Mouse (Mus musculus): ENCODE data around the gene Plekhh2. TPM values are rescaled to one million over a fixed set of nuclear protein-coding genes. Genes with fewer than 3 reads are reported as not detected.

Gene Plekhh2
- polyA plus RNA-seq, 1 experiment from 2014 or later, result 3.4 TPM

DNA sequence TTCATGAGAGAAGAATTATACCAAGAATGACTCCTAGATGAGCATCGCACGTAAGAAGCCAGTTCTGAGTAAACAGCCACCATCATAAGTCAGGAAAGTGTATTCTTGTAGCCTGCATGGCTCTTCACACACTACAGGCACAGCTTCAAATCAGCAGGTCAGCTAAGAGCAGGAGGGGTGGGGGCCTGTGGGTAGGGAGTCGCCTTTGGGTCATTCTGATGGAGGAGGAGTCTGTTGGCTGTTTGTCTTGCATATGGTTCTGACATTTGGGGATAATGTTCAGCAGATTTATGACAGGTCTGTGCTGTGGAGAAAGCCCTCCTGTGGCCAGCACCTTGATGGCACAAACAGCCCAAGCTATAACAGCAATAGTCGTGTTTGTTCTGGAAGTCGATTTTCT lies 144.5 kb downstream of the Plekhh2 start:
- no peak overlapping the region for H3K4me3 ChIP-seq (replicated peaks; ENCODE audit: low read depth, low read length)
- peak overlapping the region; percentile 60 for H3K27ac ChIP-seq (replicated peaks; ENCODE audit: low read depth, low read length)
- H3K36me3 ChIP-seq (ENCODE audit: control insufficient read depth, insufficient read depth, low read length), result no peaks in the 10 kb centered on the region; the same call in 1 of the 2 replicates
- no peak overlapping the region; the same call in 1 of the 2 replicates for H3K9ac ChIP-seq (replicated peaks; ENCODE audit: low read length)
- H3K4me2 ChIP-seq (ENCODE audit: low read length), result no peak overlapping the region
- H3K4me1 ChIP-seq (ENCODE audit: control insufficient read depth, insufficient read depth, low read length), result peaks cover 10% of the 10 kb centered on the region
- no peak for DNase-seq
- ATAC-seq (ENCODE audit: low FRiP score, low TSS enrichment), result no peak
- H3K27me3 ChIP-seq (ENCODE audit: control insufficient read depth, insufficient read depth, low read length), result no peaks in the 10 kb centered on the region
- 70% methylated on average over 5 of the region's 5 CpGs for WGBS
- H3K9me3 ChIP-seq (ENCODE audit: control insufficient read depth, low read length), result no peaks in the 10 kb centered on the region

DNA sequence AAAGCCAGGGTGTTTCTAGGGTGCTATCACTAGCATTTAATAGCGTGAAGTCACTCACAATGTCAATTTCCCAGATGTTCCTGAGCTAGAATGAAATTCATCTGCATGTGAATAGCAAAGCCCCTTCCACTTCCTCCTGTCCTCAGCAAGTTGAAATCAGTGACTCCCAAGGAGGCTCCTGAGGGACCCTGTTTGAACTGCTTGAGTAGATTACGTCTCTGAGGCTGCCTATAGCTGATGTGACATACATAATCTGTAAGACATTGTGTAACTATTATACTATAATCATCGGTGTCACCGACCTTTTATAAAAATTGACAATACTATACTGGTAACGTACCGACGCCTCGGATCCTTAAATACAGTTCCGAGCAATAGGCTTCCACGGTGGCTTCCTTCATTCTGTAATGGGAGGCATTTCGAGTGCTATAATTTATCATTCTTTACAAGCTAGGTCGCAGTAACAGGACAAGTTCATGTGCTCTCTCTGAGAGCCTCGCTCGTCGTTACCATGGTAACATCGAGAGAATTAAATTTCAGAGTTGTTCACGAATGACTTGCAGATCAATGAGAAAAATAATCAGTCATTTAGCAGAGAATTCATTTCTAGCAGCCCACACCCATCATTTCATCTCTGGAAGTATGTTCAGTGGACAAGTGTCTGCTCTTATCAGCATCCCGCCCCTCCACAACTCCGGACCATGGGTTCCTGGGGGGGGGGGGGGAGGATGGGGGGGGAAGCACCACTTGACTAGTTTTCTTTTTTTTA lies 145.1 kb downstream of the Plekhh2 start:
- no peaks in the 10 kb centered on the region for H3K27me3 ChIP-seq (ENCODE audit: control insufficient read depth, insufficient read depth, low read length)
- H3K27ac ChIP-seq (replicated peaks; ENCODE audit: low read depth, low read length), result peak overlapping the region; percentile 60
- ATAC-seq (ENCODE audit: low FRiP score, low TSS enrichment), result peak; percentile 50; the same call in 1 of the 2 replicates
- H3K9ac ChIP-seq (replicated peaks; ENCODE audit: low read length), result no peak overlapping the region
- 54% methylated on average over 19 of the region's 19 CpGs for WGBS
- H3K4me1 ChIP-seq (ENCODE audit: control insufficient read depth, insufficient read depth, low read length), result peaks cover 10% of the 10 kb centered on the region
- H3K9me3 ChIP-seq (ENCODE audit: control insufficient read depth, low read length), result no peaks in the 10 kb centered on the region
- no peak overlapping the region for H3K4me3 ChIP-seq (replicated peaks; ENCODE audit: low read depth, low read length)
- H3K36me3 ChIP-seq (ENCODE audit: control insufficient read depth, insufficient read depth, low read length), result no peaks in the 10 kb centered on the region; the same call in 1 of the 2 replicates
- DNase-seq, result peak; percentile 77
- 0 out of 2 replicates have a peak overlapping the region, but pooled peaks have one; percentile 0 for H3K4me2 ChIP-seq (ENCODE audit: low read length)

DNA sequence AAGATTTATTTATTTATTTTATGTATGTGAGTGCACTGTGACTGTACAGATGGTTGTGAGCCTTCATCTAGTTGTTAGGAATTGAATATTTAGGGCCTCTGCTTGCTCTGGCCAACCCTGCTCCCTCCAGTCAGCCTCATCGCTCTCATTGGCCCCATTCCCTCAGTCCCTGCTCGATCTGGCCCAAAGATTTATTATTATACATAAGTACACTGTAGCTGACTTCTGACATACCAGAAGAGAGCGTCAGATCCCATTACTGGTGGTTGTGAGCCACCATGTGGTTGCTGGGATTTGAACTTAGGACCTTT lies 145.7 kb downstream of the Plekhh2 start:
- peak; percentile 6; the same call in 1 of the 2 replicates for ATAC-seq (ENCODE audit: low FRiP score, low TSS enrichment)
- 0 out of 2 replicates have a peak overlapping the region, but pooled peaks have one; percentile 20 for H3K27ac ChIP-seq (replicated peaks; ENCODE audit: low read depth, low read length)

DNA sequence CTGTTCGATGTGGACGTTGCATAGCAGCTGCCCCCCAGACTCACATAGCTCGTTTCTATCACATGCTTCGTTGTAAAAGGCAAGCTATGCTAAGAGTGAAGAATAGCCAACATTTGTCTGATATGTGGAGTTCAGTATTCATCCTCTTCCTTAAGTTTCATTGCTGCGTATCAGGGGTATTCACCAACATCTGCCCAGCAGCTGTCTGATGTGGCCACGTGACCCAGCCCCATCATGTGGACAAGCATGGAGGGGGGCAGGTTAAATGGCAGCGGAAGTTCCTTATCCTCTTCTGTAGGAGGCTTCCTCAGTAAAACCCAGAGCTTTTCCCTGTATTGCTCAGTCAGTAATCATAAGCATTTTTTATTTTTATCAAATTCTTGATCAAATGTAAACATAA lies 146.1 kb downstream of the Plekhh2 start:
- ATAC-seq (ENCODE audit: low FRiP score, low TSS enrichment) (no peak; the same call in 1 of the 2 replicates), DNase-seq (no peak)
- no peak overlapping the region for H3K4me2 ChIP-seq (ENCODE audit: low read length)
- no peak overlapping the region for H3K9ac ChIP-seq (replicated peaks; ENCODE audit: low read length)
- H3K36me3 ChIP-seq (ENCODE audit: control insufficient read depth, insufficient read depth, low read length), result no peaks in the 10 kb centered on the region; the same call in 1 of the 2 replicates
- no peaks in the 10 kb centered on the region for H3K27me3 ChIP-seq (ENCODE audit: control insufficient read depth, insufficient read depth, low read length)
- H3K27ac ChIP-seq (replicated peaks; ENCODE audit: low read depth, low read length), result 0 out of 2 replicates have a peak overlapping the region, but pooled peaks have one; percentile 20
- no peaks in the 10 kb centered on the region for H3K9me3 ChIP-seq (ENCODE audit: control insufficient read depth, low read length)
- H3K4me3 ChIP-seq (replicated peaks; ENCODE audit: low read depth, low read length), result no peak overlapping the region
- 88% methylated on average over 7 of the region's 7 CpGs for WGBS
- H3K4me1 ChIP-seq (ENCODE audit: control insufficient read depth, insufficient read depth, low read length), result peaks cover 10% of the 10 kb centered on the region

More for the DNA sequence above, 145.7 kb downstream of the Plekhh2 start:
- Histone ChIP-seq H3K27me3 (ENCODE audit: control insufficient read depth, insufficient read depth, low read length) (no peaks in the 10 kb centered on the region), H3K9me3 (ENCODE audit: control insufficient read depth, low read length) (no peaks in the 10 kb centered on the region), H3K9ac (replicated peaks; ENCODE audit: low read length) (no peak overlapping the region), H3K4me2 (ENCODE audit: low read length) (0 out of 2 replicates have a peak overlapping the region, but pooled peaks have one; percentile 0), H3K4me1 (ENCODE audit: control insufficient read depth, insufficient read depth, low read length) (peaks cover 10% of the 10 kb centered on the region), H3K4me3 (replicated peaks; ENCODE audit: low read depth, low read length) (no peak overlapping the region), H3K36me3 (ENCODE audit: control insufficient read depth, insufficient read depth, low read length) (no peaks in the 10 kb centered on the region; the same call in 1 of the 2 replicates)
- WGBS, result 85% methylated on average over 3 of the region's 3 CpGs
- no peak for DNase-seq

DNA sequence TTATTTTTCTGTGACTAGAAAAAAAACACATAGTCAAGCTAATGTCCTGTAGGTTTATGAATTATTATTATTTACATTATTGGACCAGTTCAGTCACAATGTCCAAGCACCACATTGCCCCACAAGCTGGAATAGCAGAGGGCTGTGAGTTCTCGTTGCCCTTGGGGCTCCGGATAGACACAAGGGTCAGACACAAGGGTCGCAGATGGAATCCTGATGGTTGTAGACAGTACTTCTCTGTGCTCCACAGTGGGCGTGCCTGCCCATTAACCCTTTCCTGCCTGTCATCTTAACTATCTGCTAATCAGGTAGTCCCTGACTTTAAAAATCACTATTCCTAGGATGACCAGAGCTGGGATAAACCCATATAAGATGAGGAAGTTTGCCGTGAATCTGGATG lies 146.5 kb downstream of the Plekhh2 start:
- no peak overlapping the region for H3K27ac ChIP-seq (replicated peaks; ENCODE audit: low read depth, low read length)
- peaks cover 10% of the 10 kb centered on the region for H3K4me1 ChIP-seq (ENCODE audit: control insufficient read depth, insufficient read depth, low read length)
- no peak for ATAC-seq (ENCODE audit: low FRiP score, low TSS enrichment)
- WGBS, result 57% methylated on average over 5 of the region's 5 CpGs
- no peak overlapping the region for H3K9ac ChIP-seq (replicated peaks; ENCODE audit: low read length)
- H3K4me2 ChIP-seq (ENCODE audit: low read length), result no peak overlapping the region
- DNase-seq, result no peak
- no peaks in the 10 kb centered on the region for H3K9me3 ChIP-seq (ENCODE audit: control insufficient read depth, low read length)
- H3K36me3 ChIP-seq (ENCODE audit: control insufficient read depth, insufficient read depth, low read length), result no peaks in the 10 kb centered on the region; the same call in 1 of the 2 replicates
- H3K27me3 ChIP-seq (ENCODE audit: control insufficient read depth, insufficient read depth, low read length), result no peaks in the 10 kb centered on the region
- no peak overlapping the region for H3K4me3 ChIP-seq (replicated peaks; ENCODE audit: low read depth, low read length)

GRCm38 (mm10) chr17:84658951-84659350 lies 147.3 kb downstream of the Plekhh2 start:
- no peak overlapping the region for H3K27ac ChIP-seq (replicated peaks; ENCODE audit: low read depth, low read length)
- no peak for ATAC-seq (ENCODE audit: low FRiP score, low TSS enrichment)
- WGBS, result 84% methylated on average over 8 of the region's 8 CpGs
- no peaks in the 10 kb centered on the region for H3K36me3 ChIP-seq (ENCODE audit: control insufficient read depth, insufficient read depth, low read length)
- no peak overlapping the region for H3K9ac ChIP-seq (replicated peaks; ENCODE audit: low read length)
- H3K4me1 ChIP-seq (ENCODE audit: control insufficient read depth, insufficient read depth, low read length), result peaks cover 10% of the 10 kb centered on the region
- no peaks in the 10 kb centered on the region for H3K9me3 ChIP-seq (ENCODE audit: control insufficient read depth, low read length)
- no peak for DNase-seq
- H3K4me2 ChIP-seq (ENCODE audit: low read length), result no peak overlapping the region
- no peaks in the 10 kb centered on the region for H3K27me3 ChIP-seq (ENCODE audit: control insufficient read depth, insufficient read depth, low read length)
- H3K4me3 ChIP-seq (replicated peaks; ENCODE audit: low read depth, low read length), result no peak overlapping the region

DNA sequence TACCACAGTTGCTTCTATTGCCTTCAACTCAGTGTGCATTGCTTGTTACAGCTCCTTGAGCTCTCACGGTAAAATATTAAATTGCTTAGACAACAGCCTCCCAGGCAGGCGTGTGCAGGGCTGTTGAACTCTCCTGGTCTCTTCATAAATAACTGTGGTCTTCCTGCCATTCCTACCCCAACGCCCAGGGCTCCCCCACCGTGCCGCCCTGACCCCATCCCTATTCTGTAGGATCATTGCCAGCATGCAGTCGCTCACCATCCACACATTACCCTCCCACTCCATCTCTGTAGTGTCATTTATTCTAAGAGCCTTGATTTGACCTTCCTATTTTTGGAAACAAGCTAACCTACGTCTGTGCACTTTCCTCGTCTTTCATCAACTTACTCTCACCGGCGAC lies 153.4 kb downstream of the Plekhh2 start:
- 76% methylated on average over 10 of the region's 10 CpGs for WGBS

GRCm38 (mm10) chr17:84665691-84666090 lies 154.0 kb downstream of the Plekhh2 start:
- DNase-seq (no peak), ATAC-seq (ENCODE audit: low FRiP score, low TSS enrichment) (no peak)
- no peaks in the 10 kb centered on the region for H3K4me1 ChIP-seq (ENCODE audit: control insufficient read depth, insufficient read depth, low read length)
- H3K27me3 ChIP-seq (ENCODE audit: control insufficient read depth, insufficient read depth, low read length), result no peaks in the 10 kb centered on the region
- WGBS, result 54% methylated on average over 9 of the region's 9 CpGs
- H3K36me3 ChIP-seq (ENCODE audit: control insufficient read depth, insufficient read depth, low read length), result no peaks in the 10 kb centered on the region
- H3K9ac ChIP-seq (replicated peaks; ENCODE audit: low read length), result no peak overlapping the region
- no peak overlapping the region for H3K4me2 ChIP-seq (ENCODE audit: low read length)
- no peaks in the 10 kb centered on the region for H3K9me3 ChIP-seq (ENCODE audit: control insufficient read depth, low read length)
- H3K27ac ChIP-seq (replicated peaks; ENCODE audit: low read depth, low read length), result no peak overlapping the region
- H3K4me3 ChIP-seq (replicated peaks; ENCODE audit: low read depth, low read length), result no peak overlapping the region

More for the DNA sequence above, 153.4 kb downstream of the Plekhh2 start:
- no peaks in the 10 kb centered on the region for H3K36me3 ChIP-seq (ENCODE audit: control insufficient read depth, insufficient read depth, low read length)
- H3K9me3 ChIP-seq (ENCODE audit: control insufficient read depth, low read length), result no peaks in the 10 kb centered on the region
- no peaks in the 10 kb centered on the region for H3K4me1 ChIP-seq (ENCODE audit: control insufficient read depth, insufficient read depth, low read length)
- H3K27ac ChIP-seq (replicated peaks; ENCODE audit: low read depth, low read length), result no peak overlapping the region
- DNase-seq (no peak), ATAC-seq (ENCODE audit: low FRiP score, low TSS enrichment) (no peak)
- no peak overlapping the region for H3K9ac ChIP-seq (replicated peaks; ENCODE audit: low read length)
- H3K27me3 ChIP-seq (ENCODE audit: control insufficient read depth, insufficient read depth, low read length), result no peaks in the 10 kb centered on the region
- H3K4me2 ChIP-seq (ENCODE audit: low read length), result no peak overlapping the region
- H3K4me3 ChIP-seq (replicated peaks; ENCODE audit: low read depth, low read length), result no peak overlapping the region

DNA sequence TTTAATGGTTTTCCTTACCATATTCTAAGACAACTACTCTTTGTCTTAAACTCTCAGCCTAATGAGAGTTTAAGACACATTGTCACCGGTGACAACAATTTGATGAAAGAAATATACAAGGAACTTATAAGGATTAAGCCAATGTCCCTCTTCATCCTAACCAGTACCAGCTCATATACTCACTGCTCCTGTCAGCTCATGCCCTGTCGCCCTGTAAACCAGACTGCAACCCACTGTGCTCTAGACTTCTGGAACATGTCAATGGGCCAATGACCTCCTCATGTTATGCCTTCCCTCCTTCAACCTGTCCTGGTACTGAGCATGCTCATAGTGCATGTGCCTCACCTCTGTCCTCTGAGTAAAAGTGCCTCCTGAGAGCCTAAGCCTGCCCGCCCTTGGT lies 156.2 kb downstream of the Plekhh2 start:
- H3K4me2 ChIP-seq (ENCODE audit: low read length), result no peak overlapping the region
- no peaks in the 10 kb centered on the region for H3K4me1 ChIP-seq (ENCODE audit: control insufficient read depth, insufficient read depth, low read length)
- H3K9ac ChIP-seq (replicated peaks; ENCODE audit: low read length), result no peak overlapping the region
- H3K4me3 ChIP-seq (replicated peaks; ENCODE audit: low read depth, low read length), result no peak overlapping the region
- H3K9me3 ChIP-seq (ENCODE audit: control insufficient read depth, low read length), result no peaks in the 10 kb centered on the region
- no peaks in the 10 kb centered on the region for H3K36me3 ChIP-seq (ENCODE audit: control insufficient read depth, insufficient read depth, low read length)
- H3K27ac ChIP-seq (replicated peaks; ENCODE audit: low read depth, low read length), result no peak overlapping the region
- H3K27me3 ChIP-seq (ENCODE audit: control insufficient read depth, insufficient read depth, low read length), result no peaks in the 10 kb centered on the region
- no peak for ATAC-seq (ENCODE audit: low FRiP score, low TSS enrichment)
- no peak for DNase-seq
- 89% methylated on average over 3 of the region's 3 CpGs for WGBS
